Mouse (Mus musculus): ENCODE measurements around the gene Nlgn1. TPM values are rescaled to one million over a fixed set of nuclear protein-coding genes. Genes with fewer than 3 reads are reported as not detected.

Nlgn1 gene
- polyA plus RNA-seq, 1 experiment = not detected

GRCm38 (mm10) chr3:25763689-25764088, 568.6 kb downstream of the Nlgn1 start:
- no peaks in the 10 kb centered on the region for H3K27me3 ChIP-seq (ENCODE audit: control insufficient read depth, insufficient read depth, insufficient read length)
- no peak overlapping the region for H3K4me2 ChIP-seq (ENCODE audit: low read depth)
- no peak overlapping the region for H3ac ChIP-seq (ENCODE audit: control insufficient read depth, insufficient read length)
- H3K4me3 ChIP-seq = no peak overlapping the region
- TF ChIP-seq POLR2A (IDR thresholded peaks at IDR 0.05; ENCODE audit: insufficient read length, low read depth) (no peak), TCF12 (IDR thresholded peaks at IDR 0.05; ENCODE audit: insufficient read depth, poor library complexity, severe bottlenecking) (no peak)
- H3K36me3 ChIP-seq (ENCODE audit: control insufficient read depth, insufficient read depth) = no peaks in the 10 kb centered on the region
- no peaks in the 10 kb centered on the region for H3K79me2 ChIP-seq (ENCODE audit: control insufficient read depth, insufficient read depth)

- no peak for TF ChIP-seq E2F4 (IDR thresholded peaks at IDR 0.05; ENCODE audit: insufficient read depth)
- no peak for TF ChIP-seq REST (IDR thresholded peaks at IDR 0.05; ENCODE audit: insufficient read depth, insufficient read length)
- TF ChIP-seq MYOD1 (IDR thresholded peaks at IDR 0.05; ENCODE audit: control insufficient read depth in 1 of 3, insufficient read length in 2 of 3, low read depth in 2 of 3) = no peak
- TF ChIP-seq SRF (IDR thresholded peaks at IDR 0.05; ENCODE audit: control insufficient read depth, insufficient read length, low read depth) = no peak
- H3K4me2 ChIP-seq (ENCODE audit: low read depth) = no peak overlapping the region
- H3ac ChIP-seq (ENCODE audit: control insufficient read depth, insufficient read length) = no peak overlapping the region
- no peaks in the 10 kb centered on the region for H3K36me3 ChIP-seq (ENCODE audit: control insufficient read depth, insufficient read depth)
- H3K4me3 ChIP-seq = no peak overlapping the region
- H3K27me3 ChIP-seq (ENCODE audit: control insufficient read depth, insufficient read depth, insufficient read length) = no peaks in the 10 kb centered on the region
- H3K79me2 ChIP-seq (ENCODE audit: control insufficient read depth, insufficient read depth) = no peaks in the 10 kb centered on the region
These were observed 574.4 kb downstream of the Nlgn1 start for GRCm38 (mm10) chr3:25757813-25758212.

- Histone ChIP-seq H3K27me3 (ENCODE audit: control insufficient read depth, insufficient read depth, insufficient read length) (no peaks in the 10 kb centered on the region), H3K79me2 (ENCODE audit: control insufficient read depth, insufficient read depth) (no peaks in the 10 kb centered on the region), H3K36me3 (ENCODE audit: control insufficient read depth, insufficient read depth) (no peaks in the 10 kb centered on the region), H3K4me3 (no peak overlapping the region), H3ac (ENCODE audit: control insufficient read depth, insufficient read length) (no peak overlapping the region), H3K4me2 (ENCODE audit: low read depth) (no peak overlapping the region)
- TF ChIP-seq TCF3 (IDR thresholded peaks at IDR 0.05; ENCODE audit: insufficient read length, low read depth) (no peak), REST (IDR thresholded peaks at IDR 0.05; ENCODE audit: insufficient read depth, insufficient read length) (no peak), USF1 (IDR thresholded peaks at IDR 0.05; ENCODE audit: low read depth) (no peak), TCF12 (IDR thresholded peaks at IDR 0.05; ENCODE audit: insufficient read depth, poor library complexity, severe bottlenecking) (no peak), MYOG (IDR thresholded peaks at IDR 0.05; ENCODE audit: control insufficient read depth in 1 of 3, insufficient read depth in 1 of 3, insufficient read length in 2 of 3, low read depth in 2 of 3) (no peak), E2F4 (IDR thresholded peaks at IDR 0.05; ENCODE audit: insufficient read depth) (no peak), MYOD1 (IDR thresholded peaks at IDR 0.05; ENCODE audit: control insufficient read depth in 1 of 3, insufficient read length in 2 of 3, low read depth in 2 of 3) (no peak), MAX (IDR thresholded peaks at IDR 0.05; ENCODE audit: low read depth) (no peak), POLR2AphosphoS2 (IDR thresholded peaks at IDR 0.05; ENCODE audit: insufficient read length, low read depth) (no peak), SRF (IDR thresholded peaks at IDR 0.05; ENCODE audit: control insufficient read depth, insufficient read length, low read depth) (no peak), CEBPB (IDR thresholded peaks at IDR 0.05; ENCODE audit: insufficient read depth, poor library complexity, severe bottlenecking) (no peak), POLR2A (IDR thresholded peaks at IDR 0.05; ENCODE audit: insufficient read length, low read depth) (no peak)
These were observed 608.1 kb downstream of the Nlgn1 start for GRCm38 (mm10) chr3:25724111-25724510.

GRCm38 (mm10) chr3:25721464-25721863, 610.8 kb downstream of the Nlgn1 start:
- Histone ChIP-seq H3K79me2 (ENCODE audit: control insufficient read depth, insufficient read depth) (no peaks in the 10 kb centered on the region), H3K4me3 (no peak overlapping the region), H3K36me3 (ENCODE audit: control insufficient read depth, insufficient read depth) (no peaks in the 10 kb centered on the region), H3K4me2 (ENCODE audit: low read depth) (no peak overlapping the region), H3K27me3 (ENCODE audit: control insufficient read depth, insufficient read depth, insufficient read length) (no peaks in the 10 kb centered on the region), H3ac (ENCODE audit: control insufficient read depth, insufficient read length) (no peak overlapping the region)
- no peak for TF ChIP-seq USF1 (IDR thresholded peaks at IDR 0.05; ENCODE audit: low read depth)
- no peak for TF ChIP-seq POLR2AphosphoS2 (IDR thresholded peaks at IDR 0.05; ENCODE audit: insufficient read length, low read depth)
- no peak for TF ChIP-seq E2F4 (IDR thresholded peaks at IDR 0.05; ENCODE audit: insufficient read depth)
- no peak for TF ChIP-seq MAX (IDR thresholded peaks at IDR 0.05; ENCODE audit: low read depth)
- no peak for TF ChIP-seq REST (IDR thresholded peaks at IDR 0.05; ENCODE audit: insufficient read depth, insufficient read length)
- TF ChIP-seq SRF (IDR thresholded peaks at IDR 0.05; ENCODE audit: control insufficient read depth, insufficient read length, low read depth) = no peak
- no peak for TF ChIP-seq POLR2A (IDR thresholded peaks at IDR 0.05; ENCODE audit: insufficient read length, low read depth)
- TF ChIP-seq MYOD1 (IDR thresholded peaks at IDR 0.05; ENCODE audit: control insufficient read depth in 1 of 3, insufficient read length in 2 of 3, low read depth in 2 of 3) = no peak
- no peak for TF ChIP-seq MYOG (IDR thresholded peaks at IDR 0.05; ENCODE audit: control insufficient read depth in 1 of 3, insufficient read depth in 1 of 3, insufficient read length in 2 of 3, low read depth in 2 of 3)
- no peak for TF ChIP-seq CEBPB (IDR thresholded peaks at IDR 0.05; ENCODE audit: insufficient read depth, poor library complexity, severe bottlenecking)
- no peak for TF ChIP-seq TCF3 (IDR thresholded peaks at IDR 0.05; ENCODE audit: insufficient read length, low read depth)
- TF ChIP-seq TCF12 (IDR thresholded peaks at IDR 0.05; ENCODE audit: insufficient read depth, poor library complexity, severe bottlenecking) = no peak

- TF ChIP-seq CEBPB (IDR thresholded peaks at IDR 0.05; ENCODE audit: insufficient read depth, poor library complexity, severe bottlenecking) (no peak), MAX (IDR thresholded peaks at IDR 0.05; ENCODE audit: low read depth) (no peak), TCF3 (IDR thresholded peaks at IDR 0.05; ENCODE audit: insufficient read length, low read depth) (no peak), MYOG (IDR thresholded peaks at IDR 0.05; ENCODE audit: control insufficient read depth in 1 of 3, insufficient read depth in 1 of 3, insufficient read length in 2 of 3, low read depth in 2 of 3) (no peak), TCF12 (IDR thresholded peaks at IDR 0.05; ENCODE audit: insufficient read depth, poor library complexity, severe bottlenecking) (no peak), E2F4 (IDR thresholded peaks at IDR 0.05; ENCODE audit: insufficient read depth) (no peak), SRF (IDR thresholded peaks at IDR 0.05; ENCODE audit: control insufficient read depth, insufficient read length, low read depth) (no peak), USF1 (IDR thresholded peaks at IDR 0.05; ENCODE audit: low read depth) (no peak), MYOD1 (IDR thresholded peaks at IDR 0.05; ENCODE audit: control insufficient read depth in 1 of 3, insufficient read length in 2 of 3, low read depth in 2 of 3) (no peak), POLR2AphosphoS2 (IDR thresholded peaks at IDR 0.05; ENCODE audit: insufficient read length, low read depth) (no peak), REST (IDR thresholded peaks at IDR 0.05; ENCODE audit: insufficient read depth, insufficient read length) (no peak), POLR2A (IDR thresholded peaks at IDR 0.05; ENCODE audit: insufficient read length, low read depth) (no peak)
- Histone ChIP-seq H3ac (ENCODE audit: control insufficient read depth, insufficient read length) (no peak overlapping the region), H3K4me3 (no peak overlapping the region), H3K36me3 (ENCODE audit: control insufficient read depth, insufficient read depth) (no peaks in the 10 kb centered on the region), H3K4me2 (ENCODE audit: low read depth) (no peak overlapping the region), H3K79me2 (ENCODE audit: control insufficient read depth, insufficient read depth) (no peaks in the 10 kb centered on the region), H3K27me3 (ENCODE audit: control insufficient read depth, insufficient read depth, insufficient read length) (no peaks in the 10 kb centered on the region)
These were observed 624.9 kb downstream of the Nlgn1 start for GRCm38 (mm10) chr3:25707380-25707779.
